Mouse (Mus musculus) heart, postnatal 0 days (tissue): Measurements from ENCODE around the gene Aldh1l1. TPM values are rescaled to one million over a fixed set of nuclear protein-coding genes. Genes with fewer than 3 reads are reported as not detected.

ENCODE experiments used
- ATAC-seq: fragments of 200-750 bp; cut with Nextera tagmentation; 2 replicates; pipeline ENCODE4 v1.8.0; 2017; ENCODE audit warnings: low read depth, moderate number of reproducible peaks, moderate library complexity; ENCODE audit not compliant: insufficient read depth
- DNase-seq: peaks from one replicate; pipeline ENCODE4 v3.0.0-alpha.2; 2016; ENCODE audit warnings: low spot score
- H3K27ac ChIP-seq: fragments of 300-500 bp; sonication (generic); 2 replicates; pipeline ENCODE4 v1.5.1; 2014; ENCODE audit warnings: low read depth, mild to moderate bottlenecking
- H3K27me3 ChIP-seq: fragments of 300-500 bp; sonication (generic); 2 replicates; pipeline ENCODE4 v1.6.1; 2014; ENCODE audit warnings: low read length, mixed read lengths; ENCODE audit not compliant: control insufficient read depth, insufficient read depth
- H3K36me3 ChIP-seq: fragments of 300-500 bp; sonication (generic); replicated peaks from 2 replicates; pipeline ENCODE4 v1.6.1; 2014; ENCODE audit warnings: low read length, mixed read lengths; ENCODE audit not compliant: control insufficient read depth, insufficient read depth
- H3K4me1 ChIP-seq: fragments of 300-500 bp; sonication (generic); 2 replicates; pipeline ENCODE4 v1.6.1; 2014; ENCODE audit warnings: antibody characterized with exemption; ENCODE audit not compliant: control insufficient read depth, insufficient read depth
- H3K4me2 ChIP-seq: fragments of 300-500 bp; sonication (generic); 2 replicates; pipeline ENCODE4 v1.6.1; 2014; ENCODE audit warnings: low read depth, mild to moderate bottlenecking, low read length, moderate library complexity
- H3K4me3 ChIP-seq: fragments of 300-500 bp; sonication (generic); 2 replicates; pipeline ENCODE4 v1.5.1; 2014; ENCODE audit warnings: low read depth, low read length
- H3K9ac ChIP-seq: fragments of 300-500 bp; sonication (generic); replicated peaks from 2 replicates; pipeline ENCODE4 v1.6.1; 2014; ENCODE audit warnings: low read depth, low read length, mixed read lengths
- H3K9me3 ChIP-seq: fragments of 300-500 bp; sonication (generic); replicated peaks from 2 replicates; pipeline ENCODE4 v1.6.1; 2016; ENCODE audit warnings: low read length; ENCODE audit not compliant: control insufficient read depth
- CTCF ChIP-seq: IDR thresholded peaks from 2 replicates; pipeline ENCODE4 v1.5.1; 2016; ENCODE audit warnings: antibody characterized with exemption, control low read depth, low read depth
- EP300 ChIP-seq: IDR thresholded peaks from 2 replicates; pipeline ENCODE4 v1.6.1; 2016; ENCODE audit warnings: antibody characterized with exemption, low read depth
- WGBS: fragments of 180-500 bp; shearing (Covaris S2); extraction: QIAGEN DNeasy Blood & Tissue Kit; methylation state at CpG from one replicate; pipeline ENCODE4 v1.1.7; 2014; 5-methylcytosine and 5-hydroxymethylcytosine counted together
- polyA plus RNA-seq: library from polyadenylated mRNA; unstranded; fragments of >200 nt; fragmentation: Nextera tagmentation; extraction: Ambion mirVana; gene quantifications from 2 replicates; pipeline ENCODE4 v1.2.1, GENCODE M21; 2015
- total RNA-seq: library from RNA; depleted of rRNA; stranded (reverse); fragments of >200 nt; gene quantifications from 2 replicates; pipeline ENCODE4 v1.2.3, GENCODE M21; 2014; ENCODE audit warnings: low replicate concordance

Gene Aldh1l1
- total and polyA plus RNA-seq, 2 experiments from 2014 or later, result 2.8 to 7.7 TPM

DNA sequence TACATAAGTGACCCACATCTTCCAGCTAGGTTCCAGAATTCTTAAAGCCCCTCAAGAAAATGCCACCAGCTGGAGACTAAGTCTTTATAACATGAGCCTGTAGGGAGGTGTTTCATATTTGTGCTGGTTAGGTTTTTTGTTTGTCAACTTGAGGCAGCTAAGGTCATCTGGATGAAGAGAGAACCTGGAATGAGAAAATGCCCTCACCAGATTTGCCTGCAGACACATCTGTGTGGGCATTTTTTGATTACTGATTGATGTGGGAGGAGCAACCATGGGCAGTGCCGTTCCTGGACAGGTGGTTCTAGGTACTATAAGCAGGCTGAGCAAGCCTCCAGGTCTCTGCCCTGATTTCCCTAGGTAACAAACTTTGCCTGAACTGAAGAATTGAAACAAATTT lies 1.3 kb downstream of the Aldh1l1 start:
- Histone ChIP-seq H3K9me3 (no peaks in the 10 kb centered on the region), H3K4me3 (no peak overlapping the region), H3K4me2 (no peak overlapping the region), H3K27me3 (no peaks in the 10 kb centered on the region), H3K36me3 (no peaks in the 10 kb centered on the region), H3K27ac (no peak overlapping the region), H3K4me1 (no peaks in the 10 kb centered on the region), H3K9ac (no peak overlapping the region)
- 80% methylated on average over 1 of the region's 1 CpGs for WGBS
- no peak for TF ChIP-seq EP300
- TF ChIP-seq CTCF, result no peak
- DNase-seq (no peak), ATAC-seq (no peak)

DNA sequence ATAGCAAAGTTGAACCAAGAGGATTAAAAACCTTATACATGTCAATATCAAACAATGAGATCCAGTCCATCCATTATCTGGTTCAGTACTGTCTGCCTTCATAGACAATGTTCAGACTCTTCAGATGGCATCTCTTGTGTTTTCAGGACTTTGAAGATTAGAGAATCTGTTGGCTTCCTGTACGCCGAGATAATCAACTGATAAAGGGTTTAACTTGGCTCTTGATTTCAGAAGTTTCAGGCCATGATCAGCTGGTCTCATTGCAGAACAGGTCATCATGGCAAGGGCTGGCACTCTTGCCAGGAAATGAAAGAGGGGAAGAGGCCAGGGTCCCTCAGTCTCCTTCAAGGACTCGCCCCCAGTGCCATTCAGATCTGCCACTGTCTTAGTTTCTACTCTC lies 3.3 kb downstream of the Aldh1l1 start:
- WGBS, result 78% methylated on average over 3 of the region's 3 CpGs
- H3K9me3 ChIP-seq, result no peaks in the 10 kb centered on the region
- no peak overlapping the region for H3K9ac ChIP-seq
- no peaks in the 10 kb centered on the region for H3K4me1 ChIP-seq
- H3K36me3 ChIP-seq, result no peaks in the 10 kb centered on the region
- H3K4me2 ChIP-seq, result no peak overlapping the region
- no peak overlapping the region for H3K4me3 ChIP-seq
- TF ChIP-seq EP300 (no peak), CTCF (no peak)
- ATAC-seq (no peak), DNase-seq (no peak)
- H3K27me3 ChIP-seq, result no peaks in the 10 kb centered on the region
- no peak overlapping the region for H3K27ac ChIP-seq

DNA sequence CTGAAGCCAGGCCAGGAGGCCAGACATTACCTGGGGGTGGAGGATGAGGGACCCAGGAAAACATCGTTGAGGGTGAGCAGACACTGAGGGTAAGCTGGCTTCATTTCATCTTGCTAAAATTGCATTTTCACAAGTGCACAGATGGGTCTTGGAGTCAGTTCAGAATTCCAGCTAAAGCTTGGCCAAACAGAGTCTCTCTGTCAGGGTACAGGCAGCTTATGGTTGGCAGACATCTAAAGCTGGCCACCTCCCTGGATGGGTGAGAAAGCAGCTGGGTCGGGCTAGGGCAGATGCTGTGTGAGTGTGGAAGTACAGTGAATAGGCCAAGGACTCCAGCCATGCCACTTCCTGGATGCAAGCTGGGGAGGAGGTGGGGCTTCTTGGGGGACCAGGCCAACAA lies 4.7 kb downstream of the Aldh1l1 start:
- TF ChIP-seq CTCF, result no peak
- no peak for TF ChIP-seq EP300
- ATAC-seq (no peak), DNase-seq (no peak)
- H3K4me2 ChIP-seq, result no peak overlapping the region
- H3K27ac ChIP-seq, result no peak overlapping the region
- H3K27me3 ChIP-seq, result no peaks in the 10 kb centered on the region
- WGBS, result 70% methylated on average over 2 of the region's 2 CpGs
- H3K4me3 ChIP-seq, result no peak overlapping the region
- H3K9me3 ChIP-seq, result no peaks in the 10 kb centered on the region
- peaks cover 8% of the 10 kb centered on the region; the same call in 1 of the 2 replicates for H3K4me1 ChIP-seq
- no peak overlapping the region for H3K9ac ChIP-seq
- no peaks in the 10 kb centered on the region for H3K36me3 ChIP-seq

DNA sequence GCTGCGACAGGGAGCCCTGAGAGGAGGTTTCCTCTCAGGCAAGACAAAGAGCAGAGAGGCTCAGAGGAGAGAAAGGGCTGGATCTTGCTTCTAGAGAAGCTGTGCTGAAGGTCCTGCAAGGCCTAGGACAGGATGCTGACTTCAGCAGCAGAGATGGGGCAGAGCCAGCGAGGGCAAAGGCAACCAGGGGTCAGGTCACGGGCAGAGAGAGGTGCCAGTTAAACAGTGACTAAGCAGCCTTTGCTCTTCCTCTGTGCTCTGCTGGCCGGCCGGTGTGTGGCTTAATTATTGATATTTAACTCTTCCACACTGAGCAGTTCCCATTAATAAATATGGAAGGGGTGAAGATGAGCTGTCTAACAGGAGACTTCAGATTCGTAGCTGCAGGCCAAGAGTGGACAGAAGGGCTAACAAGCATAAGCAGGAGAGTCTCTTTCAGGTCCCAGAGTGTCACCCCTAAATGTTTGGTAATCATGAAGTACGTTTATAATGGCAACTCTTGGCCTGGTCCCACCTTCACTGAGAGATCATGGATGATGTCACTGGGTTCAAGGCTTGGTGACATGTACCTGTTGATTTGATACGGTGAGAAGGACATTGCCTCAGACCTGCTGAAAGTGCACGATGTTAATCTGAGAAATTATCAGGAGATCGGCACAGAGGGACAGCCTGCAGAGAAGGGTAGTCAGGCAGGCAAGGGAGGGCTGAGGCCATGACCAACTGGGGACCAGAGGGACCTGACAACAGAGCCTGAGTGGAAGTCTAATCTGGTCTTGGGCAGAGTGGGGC lies 5.9 kb downstream of the Aldh1l1 start:
- H3K36me3 ChIP-seq, result no peaks in the 10 kb centered on the region
- WGBS, result 81% methylated on average over 10 of the region's 10 CpGs

DNA sequence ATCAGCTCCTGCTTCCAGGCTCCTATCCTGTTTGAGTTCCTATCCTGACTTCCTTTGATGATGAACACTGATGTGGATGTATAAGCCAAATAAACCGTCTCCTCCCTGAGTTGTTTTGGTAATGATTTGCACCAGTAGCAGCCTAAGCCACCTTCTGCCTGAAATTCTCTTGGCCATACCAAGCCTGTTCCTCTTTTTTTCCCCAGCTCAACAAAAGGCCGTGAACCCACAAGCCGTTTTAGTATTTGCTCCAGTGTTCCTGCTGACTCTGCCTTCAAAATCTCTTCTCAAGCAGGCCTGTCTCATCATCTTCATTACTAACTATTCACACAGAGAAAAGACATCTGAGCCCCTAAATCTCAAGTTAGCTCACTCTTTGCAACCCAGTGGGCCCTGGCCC lies 7.9 kb downstream of the Aldh1l1 start:
- no peaks in the 10 kb centered on the region for H3K27me3 ChIP-seq
- TF ChIP-seq EP300 (no peak), CTCF (no peak)
- no peak overlapping the region for H3K4me3 ChIP-seq
- 75% methylated on average over 3 of the region's 3 CpGs for WGBS
- no peak overlapping the region for H3K9ac ChIP-seq
- peaks cover 16% of the 10 kb centered on the region for H3K4me1 ChIP-seq
- DNase-seq (no peak), ATAC-seq (no peak)
- H3K36me3 ChIP-seq, result no peaks in the 10 kb centered on the region
- H3K9me3 ChIP-seq, result no peaks in the 10 kb centered on the region
- no peak overlapping the region for H3K27ac ChIP-seq
- H3K4me2 ChIP-seq, result no peak overlapping the region

More for the DNA sequence above, 5.9 kb downstream of the Aldh1l1 start:
- Histone ChIP-seq H3K27ac (no peak overlapping the region), H3K4me1 (peaks cover 16% of the 10 kb centered on the region), H3K27me3 (no peaks in the 10 kb centered on the region), H3K4me3 (no peak overlapping the region), H3K4me2 (no peak overlapping the region), H3K9me3 (no peaks in the 10 kb centered on the region), H3K9ac (no peak overlapping the region)
- no peak for DNase-seq
- no peak for ATAC-seq
- TF ChIP-seq EP300 (no peak), CTCF (no peak)

DNA sequence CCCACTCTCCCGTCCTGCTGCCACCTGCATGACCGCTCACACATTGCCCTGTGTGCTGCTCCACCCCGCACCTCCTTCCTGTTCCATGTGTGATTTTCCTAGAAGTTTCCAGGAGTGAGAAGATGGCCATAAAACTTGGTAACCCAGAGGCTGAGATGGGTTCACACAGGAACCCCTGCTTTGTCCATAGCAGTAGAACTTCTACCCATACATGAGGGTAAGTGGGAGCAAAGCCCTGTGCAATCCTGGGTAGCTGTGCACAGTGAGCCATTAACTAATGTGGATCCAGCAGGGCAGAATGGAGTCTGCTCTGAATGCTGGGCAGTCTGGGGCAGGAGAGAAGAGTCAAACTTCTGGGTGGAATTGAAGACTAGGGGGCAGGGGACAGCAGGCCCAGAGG lies 8.3 kb downstream of the Aldh1l1 start:
- no peak overlapping the region for H3K4me2 ChIP-seq
- no peak overlapping the region for H3K9ac ChIP-seq
- H3K9me3 ChIP-seq, result no peaks in the 10 kb centered on the region
- no peak overlapping the region for H3K27ac ChIP-seq
- no peaks in the 10 kb centered on the region for H3K27me3 ChIP-seq
- no peak overlapping the region for H3K4me3 ChIP-seq
- no peak for TF ChIP-seq EP300
- no peaks in the 10 kb centered on the region for H3K36me3 ChIP-seq
- DNase-seq (no peak), ATAC-seq (no peak)
- H3K4me1 ChIP-seq, result peaks cover 16% of the 10 kb centered on the region
- 91% methylated on average over 3 of the region's 3 CpGs for WGBS
